Comparison of ENCODE assay signal across 16 mouse cellular contexts in the genomic region with DNA sequence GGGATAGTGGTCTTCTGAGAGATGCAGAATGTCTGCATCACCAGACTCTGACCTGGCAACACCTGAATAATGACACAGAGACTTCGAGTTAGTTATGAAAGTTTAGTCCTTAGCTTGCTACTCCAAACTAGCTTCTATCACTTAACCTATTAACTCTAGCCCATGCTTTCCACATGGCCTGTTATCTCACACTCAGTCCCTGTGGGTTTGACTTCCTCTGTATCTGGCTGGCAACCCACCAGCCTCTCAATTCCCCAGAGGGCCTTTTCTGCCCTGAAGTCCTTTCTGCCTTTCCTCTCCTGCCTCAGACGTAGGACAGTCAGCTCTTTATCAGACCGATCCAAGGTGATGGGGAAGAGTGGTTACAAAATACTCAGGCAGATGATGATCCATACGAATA.
"Had no signal": no experiment of that assay in that cellular context is flagged by ENCODE, and none has a peak within 500 bp of the region (broad histone marks: within the 10 kb centered on the region; RNA-seq: fewer than 3 reads in every experiment).

No protein-coding gene starts in this region.

- H3K4me3 ChIP-seq: neural tube, embryonic 12.5 days; neural tube, embryonic 13.5 days; neural tube, embryonic 15.5 days; stomach, embryonic 15.5 days had no signal

- H3K27ac ChIP-seq: neural tube, embryonic 12.5 days; neural tube, embryonic 13.5 days; neural tube, embryonic 15.5 days; stomach, embryonic 15.5 days; stomach, postnatal 0 days had no signal

- H3K9me3 ChIP-seq: neural tube, embryonic 12.5 days; neural tube, embryonic 13.5 days; neural tube, embryonic 15.5 days; stomach, embryonic 15.5 days had no signal

- H3K36me3 ChIP-seq: neural tube, embryonic 12.5 days; neural tube, embryonic 13.5 days; neural tube, embryonic 15.5 days; stomach, embryonic 15.5 days had no signal

- H3K9ac ChIP-seq: neural tube, embryonic 12.5 days; neural tube, embryonic 13.5 days; neural tube, embryonic 15.5 days; stomach, embryonic 15.5 days had no signal

- DNase-seq: retina, postnatal 1 day; right cerebral cortex, adult 18-20 months; right cerebral cortex, postnatal 14 days; right cerebral cortex, postnatal 25 days; right cerebral cortex, postnatal 4 days; thymus, adult 18-20 months; thymus, adult 2 months; thymus, postnatal 14 days; thymus, postnatal 25 days; thymus, postnatal 36 days; thymus, postnatal 4 days had no signal

- H3K4me1 ChIP-seq: neural tube, embryonic 12.5 days; neural tube, embryonic 13.5 days; neural tube, embryonic 15.5 days; stomach, embryonic 15.5 days had no signal

- H3K4me2 ChIP-seq: neural tube, embryonic 12.5 days; neural tube, embryonic 13.5 days; neural tube, embryonic 15.5 days; stomach, embryonic 15.5 days had no signal

- H3K27me3 ChIP-seq: neural tube, embryonic 12.5 days; neural tube, embryonic 13.5 days; neural tube, embryonic 15.5 days; stomach, embryonic 15.5 days had no signal
